Mouse (Mus musculus) common myeloid progenitor, adult 5-6 weeks (primary cell): ENCODE measurements around the gene Gm21836. TPM values are rescaled to one million over a fixed set of nuclear protein-coding genes. Genes with fewer than 3 reads are reported as not detected.
"Not testable (repeated sequence)": the region's sequence is repeated elsewhere in the genome, so short reads cannot be mapped to it uniquely, and the experiment has no call there.

Experiments
- ATAC-seq: replicated peaks from 2 replicates; pipeline ENCODE4 v1.8.0; 2016; ENCODE audit warnings: low read depth, mild to moderate bottlenecking, moderate TSS enrichment, inconsistent platforms; ENCODE audit not compliant: poor library complexity, severe bottlenecking
- total RNA-seq: library from RNA; stranded (forward); fragments of 200-1000, 187-1606 nt; gene quantifications from 2 replicates; pipeline ENCODE4 v1.2.3, GENCODE M21; 2017

Gm21836 gene
- not detected in 2 replicates for total RNA-seq

DNA sequence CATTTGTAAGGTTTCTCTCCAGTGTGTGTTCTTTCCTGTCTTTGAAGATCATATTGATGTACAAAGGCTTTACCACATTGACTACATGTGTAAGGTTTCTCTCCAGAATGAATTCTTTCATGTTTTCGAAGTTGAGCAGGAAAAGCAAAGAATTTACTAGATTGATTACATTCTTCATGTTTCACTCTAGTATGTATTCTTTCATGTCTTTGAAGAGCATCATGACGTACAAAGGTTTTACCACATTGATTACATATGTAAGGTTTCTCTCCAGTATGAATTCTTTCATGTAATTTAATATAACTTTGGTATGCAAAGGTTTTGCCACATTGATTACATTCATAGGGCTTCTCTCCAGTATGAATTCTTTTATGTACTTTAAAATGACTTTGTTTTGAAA lies at the start of gene Gm21836:
Gene Gm21836 (minus strand): TSS at position 101 of the 400 bp plus-strand sequence.
- not testable (repeated sequence) for ATAC-seq

DNA sequence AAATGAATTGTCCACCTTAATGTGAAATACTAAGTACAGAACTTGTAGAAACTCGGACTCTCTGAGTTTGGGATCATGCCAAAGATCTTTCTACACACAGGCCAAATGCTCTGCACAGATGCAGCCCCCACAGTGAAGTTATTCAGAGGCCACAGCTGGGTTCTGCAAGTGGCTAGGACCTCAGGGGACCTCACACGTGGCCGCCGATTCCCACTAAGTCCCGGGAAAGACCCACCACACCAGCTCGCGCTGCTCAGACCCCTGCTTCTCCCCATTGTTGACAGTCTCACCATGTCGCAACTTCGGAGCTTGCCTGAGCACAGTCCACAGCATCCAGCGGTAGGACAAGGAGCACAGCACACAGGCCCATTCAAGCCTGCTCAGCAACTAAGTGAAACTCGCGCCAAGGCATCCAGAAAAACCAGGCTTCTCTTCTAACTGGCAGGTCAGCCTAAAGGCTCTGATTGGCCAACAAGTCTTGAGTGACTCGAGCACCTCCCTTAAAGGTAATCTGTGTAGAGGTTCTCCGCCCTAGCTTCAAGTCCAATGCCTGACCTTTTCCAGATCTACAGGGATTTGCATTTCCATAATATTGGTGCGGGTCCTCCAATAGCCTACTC lies 13.1 kb downstream of the Gm21836 start:
- not testable (repeated sequence) for ATAC-seq

DNA sequence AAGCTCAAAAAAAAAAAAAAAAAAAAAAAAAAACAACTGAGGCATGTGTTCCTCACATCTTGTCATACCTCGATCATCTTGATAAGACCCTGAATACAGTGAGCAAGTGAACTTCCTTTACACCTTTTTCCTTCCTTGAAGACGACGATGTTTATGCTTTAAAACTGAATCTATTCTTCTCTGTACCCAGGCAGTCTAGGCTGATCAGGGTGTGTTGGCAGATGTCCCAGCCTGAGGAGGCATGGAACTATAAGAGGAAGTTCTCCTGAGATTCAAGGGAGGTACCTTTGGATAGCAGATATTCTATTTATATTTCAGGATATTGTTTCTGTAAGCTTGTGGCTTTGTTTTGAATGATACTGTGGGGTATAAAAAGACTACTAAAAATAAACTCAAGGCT lies 15.5 kb downstream of the Gm21836 start:
- ATAC-seq: no peak

DNA sequence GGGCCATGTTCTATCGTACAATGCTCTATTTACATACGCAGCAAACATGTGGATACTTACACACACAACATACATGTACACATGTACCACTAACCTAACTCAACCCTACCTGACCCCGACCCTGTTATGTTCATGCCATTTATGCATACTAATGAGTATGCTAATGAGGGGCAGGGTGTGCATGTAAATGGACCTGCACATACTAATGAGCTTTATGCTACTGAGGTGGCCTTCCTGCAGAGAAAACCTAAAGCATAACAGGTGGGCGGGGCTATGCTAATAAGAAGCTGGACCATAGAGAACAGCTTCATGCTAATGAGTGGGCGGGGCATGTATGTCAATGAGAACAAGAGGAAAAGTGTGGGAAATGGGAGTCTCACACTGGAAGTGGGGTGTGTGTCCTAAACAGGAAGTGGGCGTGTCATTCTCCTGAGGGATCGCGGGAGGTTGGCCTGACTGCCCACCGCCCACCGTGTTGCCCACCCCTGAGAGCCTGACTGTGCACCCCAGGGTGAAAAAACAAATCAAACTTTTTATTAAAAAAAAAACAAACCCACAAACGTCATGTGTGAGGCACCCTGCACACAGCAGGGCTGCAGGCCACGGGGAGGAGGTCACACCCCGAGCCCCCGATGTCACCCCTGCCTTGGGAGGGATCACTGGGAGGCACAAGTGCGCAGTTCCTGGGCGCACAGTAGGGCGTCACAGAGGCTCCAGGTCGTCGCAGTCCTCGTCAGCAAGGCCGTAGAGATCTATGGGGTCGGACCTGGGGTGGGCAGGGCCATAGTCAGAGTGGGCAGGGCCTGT lies 17.3 kb downstream of the Gm21836 start, which contains the start of gene Ppp2r3d:
Gene Ppp2r3d (minus strand): TSS at position 803 of the 807 bp plus-strand sequence.
- peak; percentile 52; the same call in 1 of the 2 replicates for ATAC-seq

DNA sequence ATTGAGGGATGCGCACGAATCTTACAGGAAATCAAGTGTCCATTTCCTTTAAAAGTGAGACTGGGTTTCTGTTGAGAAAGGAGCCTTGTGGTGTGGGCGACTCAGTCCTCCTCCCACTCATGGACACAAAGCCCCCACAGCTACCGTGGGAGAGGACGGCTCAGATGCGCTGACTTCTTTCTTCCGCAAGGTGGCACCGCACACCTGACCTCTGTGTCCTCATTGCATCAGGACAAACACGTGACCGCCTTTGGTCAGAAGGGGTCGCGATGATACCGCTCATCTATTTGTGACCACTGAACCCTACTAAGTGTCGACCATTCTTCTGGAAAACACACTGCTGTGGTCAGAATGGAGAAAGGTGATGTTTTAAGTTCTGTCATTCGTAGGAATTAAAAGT lies 17.9 kb downstream of the Gm21836 start:
- ATAC-seq: no peak

DNA sequence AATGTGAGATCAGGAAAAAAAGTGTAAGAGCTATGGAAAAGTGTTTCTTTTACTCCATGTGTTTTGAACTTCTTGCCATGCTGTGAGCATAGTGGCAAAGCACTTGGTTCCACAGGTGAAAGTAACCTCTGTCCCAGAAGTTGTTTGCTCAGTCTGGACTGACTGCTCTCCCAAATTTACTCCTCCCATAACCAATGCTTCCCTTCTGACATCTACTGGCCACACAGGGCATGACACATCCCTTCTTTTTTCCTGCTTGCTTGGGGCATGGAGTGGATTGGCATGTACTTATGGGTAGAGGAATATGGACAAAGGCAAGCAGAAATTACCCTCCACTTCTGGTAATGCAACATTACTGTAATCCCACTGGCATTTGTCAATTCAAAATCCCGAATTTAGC lies 37.0 kb downstream of the Gm21836 start:
- peak; percentile 77 for ATAC-seq

Other genes with a start within 250 kb of the Gm21836 start
- 15.8 and 24.8 TPM in 2 replicates for gene 2010315B03Rik, start 181.1 kb downstream of the Gm21836 start, total RNA-seq
- gene Ppp2r3d, start 16.9 kb downstream of the Gm21836 start, total RNA-seq: 11.1 and 23.5 TPM in 2 replicates